Mouse (Mus musculus) liver, adult (tissue): ENCODE data around the gene Gm38392.

Experiments
- GATA4 ChIP-seq: IDR thresholded peaks from 2 replicates; pipeline ENCODE4 v1.6.1; 2014; ENCODE audit warnings: mild to moderate bottlenecking, low read length; ENCODE audit not compliant: insufficient replicate concordance

The Gm38392 gene

GRCm38 (mm10) chr3:88287110-88287509, at the start of gene Gm38392:
Gene Gm38392 (minus strand): TSS chr3:88287210.
- no peak for TF ChIP-seq GATA4

GRCm38 (mm10) chr3:88336058-88337013, 49.3 kb upstream of the Gm38392 start, which contains the start of the genes Tmem79 and Smg5:
Gene Tmem79 (minus strand): TSS chr3:88336148.
Gene Smg5 (plus strand): TSS chr3:88336260.
- peak; percentile 69; the same call in 1 of the 2 replicates for TF ChIP-seq GATA4

DNA sequence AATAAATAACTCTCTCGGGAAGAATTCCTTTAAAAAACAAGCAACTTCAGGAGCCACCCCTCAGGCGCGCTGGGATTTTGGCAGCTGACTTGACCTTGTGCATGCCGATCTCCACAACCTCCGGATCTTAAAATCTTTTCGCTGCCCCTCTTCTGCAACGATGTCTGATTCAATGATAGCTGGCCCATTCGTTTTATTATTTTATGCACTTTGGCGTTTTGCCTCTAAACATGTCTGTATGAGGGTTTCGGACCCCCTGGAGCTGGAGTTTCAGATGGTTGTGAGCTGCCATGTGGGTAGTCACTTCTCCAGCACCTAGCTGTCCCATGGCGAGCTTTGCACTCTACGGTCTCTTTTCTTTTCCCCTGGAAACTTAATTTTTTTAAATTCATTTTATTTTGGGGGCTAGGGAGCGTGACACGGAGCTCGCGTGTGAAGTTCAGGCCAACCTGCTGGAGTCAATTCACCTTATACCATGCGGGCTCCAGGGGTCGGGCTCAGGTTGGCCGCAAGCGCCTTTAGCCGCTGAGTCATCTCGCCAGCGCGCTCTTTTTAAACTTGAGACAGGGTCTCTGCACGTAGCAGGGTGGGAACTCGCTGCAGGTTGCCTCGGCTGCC, 48.5 kb upstream of the Gm38392 start:
- no peak for TF ChIP-seq GATA4

GRCm38 (mm10) chr3:88334902-88335435, 48.0 kb upstream of the Gm38392 start:
- no peak for TF ChIP-seq GATA4

DNA sequence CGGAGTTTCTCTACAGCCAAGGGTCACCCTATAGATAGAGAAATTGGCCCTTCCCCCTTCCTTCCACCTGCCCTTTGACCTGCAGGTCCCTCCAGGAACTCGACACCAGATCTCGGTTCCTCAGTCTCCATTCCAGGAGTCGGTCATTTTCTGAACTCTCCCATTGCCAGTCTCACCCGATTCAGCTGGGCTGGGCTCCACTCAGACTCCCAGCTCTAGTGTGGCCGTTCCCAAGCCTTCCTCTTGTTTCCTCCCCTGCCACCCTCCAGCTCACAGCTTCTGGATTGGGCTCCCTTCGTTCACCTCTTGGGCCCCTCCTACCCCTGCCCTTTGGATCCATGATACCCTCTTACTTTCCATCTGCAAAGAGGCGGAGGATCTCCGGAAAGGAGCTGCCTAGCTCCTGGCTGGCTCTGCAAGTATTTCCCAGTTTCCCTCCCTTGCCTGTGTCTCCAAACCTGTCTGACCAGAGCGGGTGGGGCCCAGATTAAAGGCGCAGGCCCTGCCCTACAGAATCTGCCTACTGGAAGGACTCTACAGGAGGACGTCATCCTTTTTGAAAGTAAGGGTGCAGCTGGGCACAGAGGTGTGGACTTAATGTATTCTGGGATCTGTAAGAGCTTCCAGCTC, 47.1 kb upstream of the Gm38392 start:
- TF ChIP-seq GATA4 = no peak

GRCm38 (mm10) chr3:88331282-88331681, 44.3 kb upstream of the Gm38392 start:
- no peak for TF ChIP-seq GATA4

GRCm38 (mm10) chr3:88328956-88329355, 41.9 kb upstream of the Gm38392 start:
- TF ChIP-seq GATA4 = no peak

GRCm38 (mm10) chr3:88324951-88325405, 38.0 kb upstream of the Gm38392 start, which contains the start of gene Glmp:
Gene Glmp (plus strand): TSS chr3:88325023.
- TF ChIP-seq GATA4 = no peak

DNA sequence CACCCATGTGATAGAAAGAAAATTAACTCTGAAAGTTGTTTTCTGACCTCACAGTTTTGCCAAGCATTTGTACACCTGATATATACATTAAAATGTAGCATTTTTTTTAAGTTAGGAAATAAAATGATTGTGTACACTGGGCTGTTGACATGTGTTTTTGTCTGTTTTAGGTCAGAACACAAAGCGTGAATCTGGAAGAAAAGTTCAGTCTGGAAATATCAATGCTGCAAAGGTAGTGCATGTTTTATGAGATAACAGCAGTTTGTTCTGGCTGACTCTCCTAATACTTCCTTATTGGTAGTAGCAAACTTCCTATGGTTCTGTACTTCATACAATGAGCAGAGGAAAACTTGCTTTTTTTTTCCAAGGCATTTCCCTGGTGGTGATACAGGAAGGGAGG, 12.2 kb upstream of the Gm38392 start:
- TF ChIP-seq GATA4 = no peak

DNA sequence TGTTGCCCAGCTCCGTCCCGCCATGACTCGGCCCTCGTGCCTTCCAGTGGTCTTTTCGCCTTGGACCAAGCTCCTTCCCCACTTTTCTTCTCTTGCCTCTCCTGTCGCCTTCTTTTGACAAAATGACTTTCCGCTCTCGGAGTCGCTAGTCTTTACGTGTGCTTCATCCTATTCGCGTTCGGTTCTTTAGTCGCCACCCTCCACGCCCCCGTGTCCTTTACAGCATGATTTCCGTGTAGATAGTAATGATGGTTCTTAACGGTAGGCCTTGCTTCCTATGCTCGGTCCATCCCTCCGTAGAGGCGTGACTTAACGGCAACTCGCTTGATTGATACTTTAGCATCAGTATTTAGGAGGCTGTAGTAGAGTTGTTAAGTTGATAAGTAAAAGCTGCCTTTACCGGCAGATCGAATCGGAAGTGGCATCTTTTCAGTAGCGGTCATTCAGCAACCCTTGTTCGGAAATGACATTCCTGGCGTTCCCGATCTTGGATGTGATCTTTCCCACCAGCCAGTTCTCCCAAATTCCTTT, 10.4 kb upstream of the Gm38392 start:
- no peak for TF ChIP-seq GATA4

- TF ChIP-seq GATA4 = no peak; the same call in 1 of the 2 replicates
Measured at GRCm38 (mm10) chr3:88296561-88297318, 9.7 kb upstream of the Gm38392 start, which contains the start of the genes Tsacc and Cct3. Gene Tsacc (minus strand): TSS chr3:88296999. Gene Cct3 (plus strand): TSS chr3:88297116.

DNA sequence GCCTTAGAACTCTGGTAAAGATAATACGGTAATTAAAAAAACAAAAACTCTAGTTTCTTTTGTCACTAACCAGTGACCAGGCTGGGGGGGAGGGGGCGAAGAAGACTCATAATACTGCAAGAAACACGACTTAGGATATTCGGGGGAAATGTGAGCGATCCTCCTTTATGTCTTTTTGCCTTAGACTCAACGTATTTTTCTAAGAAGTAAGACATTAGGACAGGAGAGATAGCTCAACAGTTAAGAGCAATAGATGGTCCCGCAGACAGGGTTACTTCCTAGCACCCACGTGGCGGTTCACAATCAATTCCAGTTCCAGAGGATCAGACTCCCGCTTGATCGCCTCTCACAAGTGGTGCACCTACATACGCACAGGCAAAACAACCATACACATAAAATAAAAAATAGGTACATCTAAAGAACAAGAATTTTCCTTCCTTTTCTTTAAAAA, 9.1 kb upstream of the Gm38392 start:
- no peak for TF ChIP-seq GATA4

DNA sequence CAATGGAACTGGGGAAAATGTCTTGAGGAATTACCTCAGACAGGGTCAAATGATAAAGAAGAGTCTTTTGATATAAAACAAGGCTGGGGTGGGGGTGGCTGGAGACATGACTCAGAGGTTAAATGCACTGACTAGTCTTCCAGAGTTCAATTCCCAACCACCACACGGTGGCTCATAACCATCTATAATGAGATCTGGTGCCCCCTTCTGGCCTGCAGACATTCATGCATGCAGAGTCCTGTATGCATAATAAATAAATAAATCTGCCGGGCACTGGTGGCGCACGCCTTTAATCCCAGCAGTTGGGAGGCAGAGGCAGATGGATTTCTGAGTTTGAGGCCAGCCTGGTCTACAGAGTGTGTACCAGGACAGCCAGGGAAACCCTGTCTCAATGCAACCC, 5.0 kb upstream of the Gm38392 start:
- TF ChIP-seq GATA4 = no peak

DNA sequence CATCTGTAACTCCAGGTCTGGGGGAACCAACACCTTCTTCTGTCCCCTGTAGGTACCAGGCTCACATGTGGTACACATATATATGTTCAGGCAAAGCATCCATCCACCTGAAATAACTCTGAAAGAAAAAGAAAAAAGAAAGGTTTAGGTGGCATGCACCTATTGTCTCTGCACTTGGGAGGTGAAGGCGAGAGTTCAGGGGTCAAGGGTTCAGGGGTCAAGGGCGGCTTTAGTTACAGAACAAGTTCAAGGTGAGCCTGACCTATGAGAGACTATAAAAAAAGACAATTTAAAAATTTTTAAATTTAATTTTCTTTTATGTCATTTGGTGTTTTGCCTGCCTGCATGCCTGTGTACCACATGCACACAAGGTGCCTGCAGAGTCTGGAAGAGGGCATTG, 7.0 kb downstream of the Gm38392 start:
- no peak for TF ChIP-seq GATA4

- TF ChIP-seq GATA4 = no peak
Measured at GRCm38 (mm10) chr3:88276529-88277143, 10.4 kb downstream of the Gm38392 start.
